Comparison of ENCODE assay signal across 8 mouse cellular contexts in the genomic region with DNA sequence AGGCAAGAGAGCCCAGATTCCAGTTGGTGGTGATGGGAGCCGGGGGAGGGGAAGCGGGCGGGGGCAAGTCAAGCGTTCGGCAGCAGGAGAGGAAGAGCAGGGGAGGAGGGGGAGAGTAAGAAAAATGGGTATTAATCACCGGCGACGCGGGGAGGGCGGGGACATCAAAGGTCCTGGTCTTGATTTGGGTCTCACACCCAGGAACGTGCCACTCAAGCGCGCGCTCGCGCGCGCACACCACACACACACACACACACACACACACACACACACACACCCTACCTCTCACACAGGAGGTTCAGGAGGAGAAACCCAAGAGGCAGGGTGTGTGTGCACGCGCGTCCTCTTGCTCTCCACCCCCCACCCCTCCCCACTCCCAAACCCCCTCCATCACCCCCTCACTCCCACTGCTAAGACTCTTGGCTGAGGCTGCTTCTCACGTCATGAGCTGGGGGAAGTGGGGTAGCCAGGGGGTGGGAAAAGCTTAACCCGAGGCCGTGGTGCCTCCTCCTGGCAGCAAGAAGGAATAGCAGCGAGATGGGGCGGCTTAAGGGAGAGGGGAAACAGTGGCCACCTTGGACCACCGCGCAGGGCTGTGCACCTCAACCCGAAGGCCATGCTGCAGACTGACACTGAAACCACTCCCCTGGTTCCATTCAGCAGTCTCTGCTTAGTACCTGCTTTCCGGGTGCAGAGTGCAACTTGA. TPM values are rescaled to one million over a fixed set of nuclear protein-coding genes. Genes with fewer than 3 reads are reported as not detected.
DNase-seq lines count a peak whose midpoint lies in the region; ATAC-seq and TF ChIP-seq lines count a peak whose summit lies in the region.

Gene Grin2b, minus strand, starts transcription at position 321 of the 706 bp plus-strand sequence.

- TF ChIP-seq CTCF in kidney, postnatal 0 days (IDR thresholded peaks at IDR 0.05; ENCODE audit: low read depth), result peak; percentile 51

- WGBS in kidney, postnatal 0 days, result 3% methylated on average over 27 of the region's 30 CpGs
- WGBS in heart, embryonic 15.5 days, result 4% methylated on average over 29 of the region's 30 CpGs
- WGBS in midbrain, embryonic 15.5 days, result 1% methylated on average over 29 of the region's 30 CpGs

- peak within 1 kb of the TSS; percentile 78 for H3K4me2 ChIP-seq in kidney, postnatal 0 days (ENCODE audit: low read length)
- peak within 1 kb of the TSS; percentile 87 for H3K4me2 ChIP-seq in heart, embryonic 15.5 days
- H3K4me2 ChIP-seq in midbrain, embryonic 15.5 days, result peak within 1 kb of the TSS; percentile 73

- intact Hi-C loops in left cerebral cortex, postnatal 25 days (cut with DNase I), result loop anchor here (2.0 to 5.0 kb wide), 3 partner anchors 67 to 731 kb away; no protein-coding TSS in a partner anchor

- ATAC-seq in kidney, postnatal 0 days (replicated peaks; ENCODE audit: low FRiP score, low read depth), result peak; percentile 52
- 0 out of 2 replicates have a peak, but pooled peaks have one; percentile 22 for ATAC-seq in heart, embryonic 15.5 days (replicated peaks; ENCODE audit: insufficient number of reproducible peaks, insufficient read depth, low FRiP score, low read depth)
- peak; percentile 81 for ATAC-seq in midbrain, embryonic 15.5 days (replicated peaks)

- H3K4me3 ChIP-seq in kidney, postnatal 0 days (replicated peaks; ENCODE audit: low read depth, low read length), result peak within 1 kb of the TSS; percentile 35
- H3K4me3 ChIP-seq in heart, embryonic 15.5 days, result peak within 1 kb of the TSS; percentile 50
- peak within 1 kb of the TSS; percentile 51 for H3K4me3 ChIP-seq in midbrain, embryonic 15.5 days

- DNase-seq in kidney, postnatal 0 days (ENCODE audit: low spot score), result peak; percentile 38
- DNase-seq in kidney, postnatal 25 days, result no peak
- DNase-seq in cerebellum, postnatal 4 days (ENCODE audit: low spot score in 2 of 2), result peak; percentile 56 to 74
- peak; percentile 76 to 82 for DNase-seq in left cerebral cortex, postnatal 25 days (ENCODE audit: low spot score in 2 of 2)
- no peak for DNase-seq in testis, postnatal 10 days (ENCODE audit: low spot score)
- DNase-seq in spleen, adult 12 weeks (ENCODE audit: low spot score), result no peak

- no peak within 1 kb of the TSS for H3K9ac ChIP-seq in kidney, postnatal 0 days (ENCODE audit: low read depth, low read length)
- H3K9ac ChIP-seq in heart, embryonic 15.5 days, result peak within 1 kb of the TSS; percentile 14; the same call in 1 of the 2 replicates
- H3K9ac ChIP-seq in midbrain, embryonic 15.5 days, result peak within 1 kb of the TSS; percentile 77

- no peaks in the 10 kb centered on the region for H3K9me3 ChIP-seq in kidney, postnatal 0 days (replicated peaks; ENCODE audit: low read length)
- no peaks in the 10 kb centered on the region for H3K9me3 ChIP-seq in heart, embryonic 15.5 days (replicated peaks)
- H3K9me3 ChIP-seq in midbrain, embryonic 15.5 days, result no peaks in the 10 kb centered on the region

- H3K27me3 ChIP-seq in kidney, postnatal 0 days (ENCODE audit: insufficient read depth, low read length), result peaks cover 19% of the 10 kb centered on the region; the same call in 1 of the 2 replicates
- peaks cover 56% of the 10 kb centered on the region for H3K27me3 ChIP-seq in heart, embryonic 15.5 days
- no peaks in the 10 kb centered on the region for H3K27me3 ChIP-seq in midbrain, embryonic 15.5 days (replicated peaks)

- H3K36me3 ChIP-seq in kidney, postnatal 0 days (ENCODE audit: insufficient read depth, low read length), result no peaks in the 10 kb centered on the region
- no peaks in the 10 kb centered on the region for H3K36me3 ChIP-seq in heart, embryonic 15.5 days
- H3K36me3 ChIP-seq in midbrain, embryonic 15.5 days (replicated peaks), result no peaks in the 10 kb centered on the region

- no peak within 1 kb of the TSS for H3K27ac ChIP-seq in kidney, postnatal 0 days
- no peak within 1 kb of the TSS for H3K27ac ChIP-seq in heart, embryonic 15.5 days
- H3K27ac ChIP-seq in midbrain, embryonic 15.5 days, result peak within 1 kb of the TSS; percentile 91

- H3K4me1 ChIP-seq in kidney, postnatal 0 days (replicated peaks; ENCODE audit: insufficient read depth, low read length), result 0 out of 2 replicates have a peak, but pooled peaks cover 5% of the 10 kb centered on the region
- peaks cover 20% of the 10 kb centered on the region for H3K4me1 ChIP-seq in heart, embryonic 15.5 days (replicated peaks)
- peaks cover 18% of the 10 kb centered on the region for H3K4me1 ChIP-seq in midbrain, embryonic 15.5 days

RNA-seq across cellular contexts. Expression of gene Grin2b, which starts in this region (rescaled TPM):
- 0.05 and 0.72 TPM in 2 replicates for polyA plus RNA-seq in kidney, postnatal 0 days (2015; fragmentation: Nextera tagmentation; extraction: Ambion mirVana)
- polyA plus RNA-seq in heart, embryonic 15.5 days (2015; fragmentation: Nextera tagmentation; extraction: Ambion mirVana), result 0.29 and 0.53 TPM in 2 replicates
- total RNA-seq in left cerebral cortex, postnatal 25 days (2021), result 100 to 1,000 TPM; 336 to 340 TPM
- 65.5 and 81.3 TPM in 2 replicates for polyA plus RNA-seq in midbrain, embryonic 15.5 days (2015; fragmentation: Nextera tagmentation; extraction: Ambion mirVana)

Comparison
In these comparisons a context has a peak if more than half of its experiments do, and no peak if none do; other contexts are left out.
1. RNA of gene Grin2b (polyA plus RNA-seq): 65.5 to 81.3 TPM in midbrain, embryonic 15.5 days; 0.05 to 0.72 TPM in kidney, postnatal 0 days and 0.29 to 0.53 TPM in heart, embryonic 15.5 days; every median in the first group is over 10 times any median in the second.
2. Peak in DNase-seq, ATAC-seq, H3K4me3 ChIP-seq and H3K4me2 ChIP-seq in kidney, postnatal 0 days; RNA of the gene not detected or under 1 TPM.
3. Peak in ATAC-seq, H3K4me3 ChIP-seq, H3K9ac ChIP-seq and H3K4me2 ChIP-seq in heart, embryonic 15.5 days; RNA of the gene not detected or under 1 TPM.
4. ATAC-seq: peak in every context shown above with its lines; median percentile 81 in midbrain, embryonic 15.5 days; 52 in kidney, postnatal 0 days; 22 in heart, embryonic 15.5 days.
5. DNase-seq: peak in cerebellum, postnatal 4 days (2 of 2) and left cerebral cortex, postnatal 25 days (2 of 2); none in kidney, postnatal 25 days (0 of 2), testis, postnatal 10 days (single experiment) and spleen, adult 12 weeks (single experiment).
6. Peak in every context shown above with its lines, with median percentiles within 50 percentile points of each other: H3K4me2 ChIP-seq and H3K4me3 ChIP-seq.